Mouse (Mus musculus) small intestine, adult 2 months (tissue): ENCODE measurements around the gene Cbx1. TPM values are rescaled to one million over a fixed set of nuclear protein-coding genes. Genes with fewer than 3 reads are reported as not detected.

Experiments used
- H3K27ac ChIP-seq: fragments of 200-500 bp; 2 replicates; pipeline ENCODE4 v1.5.1; 2012; ENCODE audit warnings: low read depth, low read length, control low read depth, inconsistent platforms; ENCODE audit not compliant: insufficient read depth
- H3K27me3 ChIP-seq: fragments of 200-500 bp; 2 replicates; pipeline ENCODE4 v1.6.1; 2012; ENCODE audit warnings: mild to moderate bottlenecking, moderate library complexity, low read length, inconsistent platforms; ENCODE audit not compliant: control insufficient read depth, insufficient read depth
- H3K36me3 ChIP-seq: fragments of 200-500 bp; 2 replicates; pipeline ENCODE4 v1.6.1; 2012; ENCODE audit warnings: mild to moderate bottlenecking, low read length, control low read depth, inconsistent platforms; ENCODE audit not compliant: control insufficient read depth, insufficient read depth
- H3K4me1 ChIP-seq: fragments of 200-500 bp; 2 replicates; pipeline ENCODE4 v1.6.1; 2012; ENCODE audit warnings: low read length, inconsistent platforms, mixed read lengths; ENCODE audit not compliant: control insufficient read depth, insufficient read depth, insufficient read length
- H3K4me3 ChIP-seq: fragments of 200-500 bp; 2 replicates; pipeline ENCODE4 v1.5.1; 2012; ENCODE audit warnings: low read depth, mild to moderate bottlenecking, control low read depth, inconsistent platforms, low read length, moderate library complexity
- CTCF ChIP-seq: fragments of 200-500 bp; IDR thresholded peaks from 2 replicates; pipeline ENCODE4 v1.5.1; 2012; ENCODE audit warnings: low read depth, mild to moderate bottlenecking, control low read depth, inconsistent platforms, low read length, moderate library complexity, mixed read lengths; ENCODE audit not compliant: insufficient replicate concordance, insufficient read length; ENCODE audit errors: extremely low read depth
- POLR2A ChIP-seq: fragments of 200-500 bp; IDR thresholded peaks from 2 replicates; pipeline ENCODE4 v1.6.1; 2012; ENCODE audit warnings: low read depth, mild to moderate bottlenecking, control low read depth, inconsistent platforms, low read length, moderate library complexity
- WGBS: fragments of 180-500 bp; shearing (Covaris S2); methylation state at CpG from one replicate; pipeline ENCODE4 v1.1.7; 2018; 5-methylcytosine and 5-hydroxymethylcytosine counted together
- polyA plus RNA-seq: library from polyadenylated mRNA; depleted of rRNA; stranded (reverse); fragments of >200 nt; gene quantifications from 2 replicates; pipeline ENCODE4 v1.2.3, GENCODE M21; 2012

Cbx1 gene
- polyA plus RNA-seq, 1 experiment, result 18.1 TPM

GRCm38 (mm10) chr11:96823880-96824782 lies 35.2 kb downstream of the Cbx1 start:
- Histone ChIP-seq H3K4me1 (peaks cover 29% of the 10 kb centered on the region), H3K27ac (peak overlapping the region; percentile 61), H3K27me3 (no peaks in the 10 kb centered on the region), H3K36me3 (peaks cover 40% of the 10 kb centered on the region), H3K4me3 (peak overlapping the region; percentile 54)
- TF ChIP-seq CTCF (no peak), POLR2A (no peak)
- 4% methylated on average over 26 of the region's 26 CpGs for WGBS

GRCm38 (mm10) chr11:96824783-96825495 lies 36.0 kb downstream of the Cbx1 start:
- TF ChIP-seq CTCF (no peak), POLR2A (no peak)
- H3K4me3 ChIP-seq, result no peak overlapping the region
- H3K27me3 ChIP-seq, result no peaks in the 10 kb centered on the region
- WGBS, result 50% methylated on average over 7 of the region's 7 CpGs
- peaks cover 32% of the 10 kb centered on the region for H3K36me3 ChIP-seq
- H3K27ac ChIP-seq, result peak overlapping the region; percentile 61; the same call in 1 of the 2 replicates
- H3K4me1 ChIP-seq, result peaks cover 29% of the 10 kb centered on the region

- Histone ChIP-seq H3K4me3 (no peak overlapping the region), H3K27me3 (no peaks in the 10 kb centered on the region), H3K27ac (no peak overlapping the region), H3K36me3 (peaks cover 17% of the 10 kb centered on the region), H3K4me1 (peaks cover 29% of the 10 kb centered on the region)
- WGBS, result 56% methylated on average over 2 of the region's 2 CpGs
- no peak for TF ChIP-seq CTCF
- no peak for TF ChIP-seq POLR2A
Observed at GRCm38 (mm10) chr11:96826481-96826880, 37.6 kb downstream of the Cbx1 start.

- H3K4me1 ChIP-seq, result peaks cover 29% of the 10 kb centered on the region
- TF ChIP-seq CTCF, result no peak
- no peak for TF ChIP-seq POLR2A
- peaks cover 11% of the 10 kb centered on the region for H3K36me3 ChIP-seq
- H3K4me3 ChIP-seq, result peak overlapping the region; percentile 4; the same call in 1 of the 2 replicates
- no peaks in the 10 kb centered on the region for H3K27me3 ChIP-seq
- H3K27ac ChIP-seq, result no peak overlapping the region
- 61% methylated on average over 12 of the region's 12 CpGs for WGBS
Observed at GRCm38 (mm10) chr11:96827062-96827581, 38.2 kb downstream of the Cbx1 start.

- H3K27ac ChIP-seq, result 0 out of 2 replicates have a peak overlapping the region, but pooled peaks have one; percentile 3
- no peaks in the 10 kb centered on the region for H3K27me3 ChIP-seq
- peaks cover 8% of the 10 kb centered on the region for H3K36me3 ChIP-seq
- TF ChIP-seq POLR2A (no peak), CTCF (no peak)
- H3K4me1 ChIP-seq, result peaks cover 27% of the 10 kb centered on the region
- 0 out of 2 replicates have a peak overlapping the region, but pooled peaks have one; percentile 12 for H3K4me3 ChIP-seq
- WGBS, result 53% methylated on average over 9 of the region's 9 CpGs
Observed at GRCm38 (mm10) chr11:96827917-96828316, 39.0 kb downstream of the Cbx1 start.

- peak overlapping the region; percentile 96 for H3K27ac ChIP-seq
Observed at GRCm38 (mm10) chr11:96828881-96829280, 40.0 kb downstream of the Cbx1 start.

More at GRCm38 (mm10) chr11:96828881-96829280, 40.0 kb downstream of the Cbx1 start:
- H3K36me3 ChIP-seq, result peaks cover 8% of the 10 kb centered on the region
- no peak for TF ChIP-seq CTCF
- TF ChIP-seq POLR2A, result no peak
- peak overlapping the region; percentile 75 for H3K4me3 ChIP-seq
- 3% methylated on average over 10 of the region's 10 CpGs for WGBS
- H3K4me1 ChIP-seq, result peaks cover 19% of the 10 kb centered on the region
- H3K27me3 ChIP-seq, result no peaks in the 10 kb centered on the region
